Mouse (Mus musculus): ENCODE data around the gene Dennd6a. TPM values are rescaled to one million over a fixed set of nuclear protein-coding genes. Genes with fewer than 3 reads are reported as not detected.

The Dennd6a gene
- polyA plus RNA-seq, 1 experiment from 2014 or later, result 32.0 TPM

DNA sequence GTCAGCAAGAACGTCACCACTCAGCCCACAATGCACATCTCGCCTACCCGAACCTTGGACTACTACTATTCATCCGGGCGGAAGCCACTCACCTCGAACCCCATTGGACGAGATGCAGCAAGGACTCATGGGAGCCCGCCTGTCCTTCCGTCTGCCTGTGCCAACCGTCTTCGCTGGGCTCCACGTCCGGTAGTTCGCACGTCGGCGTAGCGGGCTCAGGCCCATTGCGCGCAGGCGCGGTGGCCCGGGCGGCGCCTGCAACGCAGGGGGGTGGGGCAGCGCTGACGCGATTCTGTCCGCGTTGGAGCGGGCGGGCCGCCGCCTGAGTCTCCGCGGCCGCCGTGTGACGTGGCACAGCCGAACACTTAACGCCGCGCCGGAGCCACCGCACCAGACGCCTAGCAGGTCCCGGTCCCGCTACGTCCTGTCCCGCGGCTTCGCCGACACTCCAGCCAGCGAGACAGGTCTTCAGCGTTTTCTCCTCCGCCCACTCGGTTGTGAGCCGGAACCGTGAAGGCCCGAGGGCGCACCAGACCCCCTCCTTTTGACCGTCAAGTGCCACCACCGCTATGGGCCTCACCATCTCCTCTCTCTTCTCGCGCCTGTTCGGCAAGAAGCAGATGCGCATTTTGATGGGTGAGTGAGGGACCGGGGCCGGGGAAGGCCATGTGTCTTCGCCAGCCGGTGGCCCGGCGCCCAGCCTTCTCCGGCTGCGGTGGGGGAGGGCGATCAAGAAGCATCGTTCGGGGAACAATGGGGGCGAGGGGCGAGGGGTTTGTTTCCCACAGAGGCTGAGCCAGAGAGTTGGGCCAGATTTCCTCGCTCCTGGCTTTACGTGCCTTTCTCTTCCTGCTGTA lies 64.4 kb downstream of the Dennd6a start, which contains the start of gene Arf4:
Gene Arf4 (plus strand): TSS at position 224 of the 857 bp plus-strand sequence.
- no peaks in the 10 kb centered on the region for H3K36me3 ChIP-seq
- peak; percentile 100 for DNase-seq (ENCODE audit: low spot score)
- peak within 1 kb of the TSS; percentile 93 for H3K4me3 ChIP-seq
- WGBS, result under 1% methylated on average over 83 of the region's 83 CpGs
- no peaks in the 10 kb centered on the region for H3K27me3 ChIP-seq (ENCODE audit: insufficient read depth, poor library complexity, severe bottlenecking)
- peak within 1 kb of the TSS; percentile 99 for H3K27ac ChIP-seq
- no peaks in the 10 kb centered on the region for H3K9me3 ChIP-seq
- H3K4me1 ChIP-seq, result peaks cover 12% of the 10 kb centered on the region; the same call in 1 of the 2 replicates

DNA sequence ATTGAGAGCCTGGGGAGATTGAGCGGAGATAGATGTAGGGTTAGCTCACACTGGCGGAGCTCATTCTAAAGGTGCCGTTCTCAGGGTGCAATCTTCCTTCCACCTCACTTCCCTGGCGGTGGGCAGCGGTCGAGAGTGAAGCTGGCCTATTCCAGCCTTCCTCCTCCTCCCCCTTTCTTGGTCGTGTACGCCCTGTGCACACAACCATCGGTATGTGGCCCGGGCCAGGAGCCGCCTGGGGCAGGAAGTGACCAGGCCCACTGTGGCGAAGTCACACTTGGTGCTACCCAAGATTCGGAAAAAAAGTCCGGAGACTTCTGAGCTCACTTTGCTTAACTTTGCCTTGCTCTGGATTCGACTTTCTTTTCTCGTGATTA lies 65.0 kb downstream of the Dennd6a start:
- no peaks in the 10 kb centered on the region for H3K27me3 ChIP-seq (ENCODE audit: insufficient read depth, poor library complexity, severe bottlenecking)
- peak; percentile 85 for DNase-seq (ENCODE audit: low spot score)
- 0% methylated on average over 16 of the region's 16 CpGs for WGBS

DNA sequence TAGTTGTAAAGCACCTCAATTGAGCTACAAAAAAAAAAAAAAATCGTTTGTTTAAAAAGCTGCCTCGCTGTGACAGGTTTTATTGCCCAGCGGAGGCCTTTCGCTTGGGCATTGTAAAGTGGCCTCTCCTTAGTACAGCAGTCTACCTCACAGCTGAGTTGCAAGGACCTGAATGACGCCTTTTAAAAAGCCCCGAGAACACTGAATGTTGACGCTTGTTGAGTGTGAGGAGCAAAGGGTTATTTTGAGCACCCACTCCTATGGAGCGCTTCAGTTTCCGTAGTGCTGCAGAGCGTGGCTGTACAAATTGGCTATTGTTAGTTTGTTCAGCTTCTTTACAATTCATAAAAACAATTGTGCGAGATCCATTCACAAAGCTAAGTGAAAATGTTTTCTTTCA lies 65.6 kb downstream of the Dennd6a start:
- DNase-seq (ENCODE audit: low spot score), result no peak
- peak overlapping the region; percentile 99 for H3K27ac ChIP-seq

More for the DNA sequence above, 65.0 kb downstream of the Dennd6a start:
- peak overlapping the region; percentile 93 for H3K4me3 ChIP-seq
- no peaks in the 10 kb centered on the region for H3K36me3 ChIP-seq
- no peaks in the 10 kb centered on the region for H3K9me3 ChIP-seq
- peaks cover 12% of the 10 kb centered on the region; the same call in 1 of the 2 replicates for H3K4me1 ChIP-seq
- H3K27ac ChIP-seq, result peak overlapping the region; percentile 99

DNA sequence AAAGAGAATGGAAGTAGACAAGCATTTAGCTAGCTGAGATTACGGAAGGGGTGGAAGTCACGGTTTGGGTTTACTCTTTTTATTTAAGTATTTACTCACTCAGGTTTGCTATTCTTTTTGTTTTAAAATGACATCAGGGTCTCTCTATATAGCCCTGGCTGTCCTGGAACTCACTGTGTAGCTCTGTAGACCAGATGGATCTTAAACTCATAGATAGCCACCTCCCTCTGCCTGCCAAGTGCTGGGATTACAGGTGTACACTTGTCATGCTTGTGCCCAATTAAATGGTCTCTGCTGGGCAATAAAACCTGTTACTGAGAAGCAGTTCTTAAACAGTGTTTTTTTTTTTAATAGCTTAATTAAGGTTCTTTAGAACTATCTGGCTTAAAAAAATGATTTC lies 66.3 kb downstream of the Dennd6a start:
- H3K27me3 ChIP-seq (ENCODE audit: insufficient read depth, poor library complexity, severe bottlenecking), result no peaks in the 10 kb centered on the region
- H3K4me1 ChIP-seq, result peaks cover 12% of the 10 kb centered on the region; the same call in 1 of the 2 replicates
- 66% methylated on average over 2 of the region's 2 CpGs for WGBS
- H3K36me3 ChIP-seq, result no peaks in the 10 kb centered on the region
- H3K4me3 ChIP-seq, result peak overlapping the region; percentile 93
- no peak for DNase-seq (ENCODE audit: low spot score)
- H3K27ac ChIP-seq, result no peak overlapping the region
- no peaks in the 10 kb centered on the region for H3K9me3 ChIP-seq

More for the DNA sequence above, 65.6 kb downstream of the Dennd6a start:
- Histone ChIP-seq H3K9me3 (no peaks in the 10 kb centered on the region), H3K4me1 (peaks cover 12% of the 10 kb centered on the region; the same call in 1 of the 2 replicates), H3K27me3 (ENCODE audit: insufficient read depth, poor library complexity, severe bottlenecking) (no peaks in the 10 kb centered on the region), H3K4me3 (peak overlapping the region; percentile 93), H3K36me3 (no peaks in the 10 kb centered on the region)
- 10% methylated on average over 11 of the region's 11 CpGs for WGBS

DNA sequence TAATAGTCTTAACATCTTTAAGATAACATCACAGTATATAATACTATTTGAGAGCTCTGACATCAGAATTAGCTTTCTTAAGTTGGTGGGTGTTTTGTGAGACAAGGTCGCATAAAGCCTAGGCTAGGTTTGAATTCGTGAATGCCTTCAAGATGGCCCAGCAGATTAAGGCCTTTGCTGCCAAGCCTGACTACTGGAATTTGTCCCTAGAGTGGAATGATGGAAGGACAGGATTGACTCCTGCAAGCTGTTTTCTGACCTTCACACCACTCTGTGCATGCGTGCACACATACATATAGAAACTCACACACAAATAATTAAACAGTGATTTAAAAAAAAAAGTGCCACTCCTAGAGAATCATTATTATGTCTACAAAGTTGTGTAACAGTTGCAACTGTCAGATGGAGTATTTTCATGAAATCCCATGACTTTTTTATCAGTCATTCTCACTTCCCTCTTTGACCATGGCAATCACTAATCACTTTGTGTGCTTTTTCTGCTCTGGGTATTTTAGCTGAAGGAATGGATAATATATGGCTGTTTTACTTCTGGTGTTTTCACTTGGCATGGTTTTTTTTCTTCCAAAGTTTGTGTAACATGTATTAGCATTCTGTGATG lies 69.5 kb downstream of the Dennd6a start:
- Histone ChIP-seq H3K27ac (no peak overlapping the region), H3K9me3 (no peaks in the 10 kb centered on the region), H3K4me3 (no peak overlapping the region), H3K36me3 (peaks cover 12% of the 10 kb centered on the region), H3K27me3 (ENCODE audit: insufficient read depth, poor library complexity, severe bottlenecking) (no peaks in the 10 kb centered on the region), H3K4me1 (peaks cover 9% of the 10 kb centered on the region; the same call in 1 of the 2 replicates)
- 59% methylated on average over 3 of the region's 3 CpGs for WGBS
- no peak for DNase-seq (ENCODE audit: low spot score)

DNA sequence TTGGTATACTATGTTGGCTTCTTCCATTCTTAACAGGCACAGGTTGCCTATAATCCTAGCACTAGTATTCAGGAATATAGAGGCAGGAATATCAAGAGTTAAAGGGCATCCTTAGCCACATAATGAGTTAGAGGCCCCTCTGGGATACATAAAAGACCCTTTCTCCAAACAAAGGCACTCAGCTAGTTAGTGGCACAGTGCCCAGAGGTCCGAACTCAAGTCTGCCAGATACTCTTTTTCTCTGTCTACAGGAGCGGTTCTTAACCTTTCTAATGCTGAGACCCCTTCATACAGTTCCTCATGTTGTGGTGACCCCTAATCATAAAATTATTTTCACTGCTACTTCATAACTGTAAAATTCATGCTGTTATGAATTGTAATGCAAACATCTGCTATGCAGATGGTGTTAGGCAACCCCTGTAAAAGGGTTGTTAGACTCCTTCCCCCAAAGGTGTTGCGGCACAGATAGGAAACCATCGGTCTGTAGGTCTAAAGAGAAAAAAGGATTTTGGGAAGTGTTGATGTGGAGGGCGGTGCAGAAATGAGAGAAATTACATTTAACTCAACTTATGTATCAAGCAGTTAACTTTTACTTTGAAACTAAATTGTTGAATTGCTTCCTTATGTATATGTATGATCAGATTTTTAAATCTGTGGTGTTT lies 72.5 kb downstream of the Dennd6a start:
- H3K36me3 ChIP-seq, result peaks cover 31% of the 10 kb centered on the region
- no peaks in the 10 kb centered on the region for H3K27me3 ChIP-seq (ENCODE audit: insufficient read depth, poor library complexity, severe bottlenecking)
- DNase-seq (ENCODE audit: low spot score), result no peak
- H3K4me3 ChIP-seq, result no peak overlapping the region
- WGBS, result 89% methylated on average over 5 of the region's 5 CpGs
- H3K9me3 ChIP-seq, result no peaks in the 10 kb centered on the region
- H3K4me1 ChIP-seq, result peaks cover 3% of the 10 kb centered on the region; the same call in 1 of the 2 replicates
- no peak overlapping the region for H3K27ac ChIP-seq

DNA sequence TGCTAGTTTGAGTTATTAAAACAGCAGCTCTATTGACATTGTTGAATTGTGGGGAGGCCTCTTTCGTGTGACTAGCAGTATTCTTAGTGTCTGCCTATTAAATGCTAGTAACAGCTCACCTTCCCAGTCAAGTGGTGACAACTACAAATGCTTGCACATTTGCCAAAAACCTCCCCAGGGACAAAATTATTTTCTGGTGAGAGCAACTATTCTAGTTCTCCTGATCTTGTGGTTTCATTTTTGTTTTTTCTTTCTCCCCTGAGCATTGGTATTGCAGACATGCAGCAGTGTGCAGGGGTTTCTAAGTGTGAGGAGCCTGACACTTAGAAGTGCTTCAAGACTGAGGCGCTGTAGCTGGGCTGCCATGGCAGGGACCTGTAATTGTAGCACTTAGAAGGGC lies 74.2 kb downstream of the Dennd6a start:
- H3K9me3 ChIP-seq, result no peaks in the 10 kb centered on the region
- H3K4me3 ChIP-seq, result no peak overlapping the region
- H3K36me3 ChIP-seq, result peaks cover 44% of the 10 kb centered on the region
- H3K27ac ChIP-seq, result no peak overlapping the region
- H3K27me3 ChIP-seq (ENCODE audit: insufficient read depth, poor library complexity, severe bottlenecking), result no peaks in the 10 kb centered on the region
- peaks cover 3% of the 10 kb centered on the region; the same call in 1 of the 2 replicates for H3K4me1 ChIP-seq
- DNase-seq (ENCODE audit: low spot score), result no peak
- WGBS, result 85% methylated on average over 2 of the region's 2 CpGs

DNA sequence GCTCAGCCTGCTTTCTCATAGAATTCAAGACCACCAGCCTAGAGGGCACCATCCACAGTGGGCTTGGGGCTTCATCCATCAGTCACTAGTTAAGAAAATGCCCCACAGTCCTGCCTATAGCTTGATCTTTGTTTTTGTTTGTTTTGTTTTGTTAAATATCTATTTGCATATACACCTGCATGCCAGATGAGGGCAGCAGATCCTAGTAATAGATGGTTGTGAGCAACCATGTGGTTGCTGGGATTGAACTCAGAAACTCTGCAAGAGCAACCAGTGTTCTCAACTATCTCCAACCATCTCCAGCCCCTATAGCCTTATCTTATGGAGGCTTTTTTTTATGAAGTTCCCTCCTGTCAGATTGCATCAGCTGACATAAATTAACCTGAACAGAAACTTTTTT lies 78.2 kb downstream of the Dennd6a start:
- peaks cover 79% of the 10 kb centered on the region for H3K36me3 ChIP-seq
- H3K27me3 ChIP-seq (ENCODE audit: insufficient read depth, poor library complexity, severe bottlenecking), result no peaks in the 10 kb centered on the region
- H3K4me3 ChIP-seq, result no peak overlapping the region
- no peaks in the 10 kb centered on the region for H3K9me3 ChIP-seq
- no peak overlapping the region for H3K27ac ChIP-seq
- DNase-seq (ENCODE audit: low spot score), result no peak
- H3K4me1 ChIP-seq, result no peaks in the 10 kb centered on the region

DNA sequence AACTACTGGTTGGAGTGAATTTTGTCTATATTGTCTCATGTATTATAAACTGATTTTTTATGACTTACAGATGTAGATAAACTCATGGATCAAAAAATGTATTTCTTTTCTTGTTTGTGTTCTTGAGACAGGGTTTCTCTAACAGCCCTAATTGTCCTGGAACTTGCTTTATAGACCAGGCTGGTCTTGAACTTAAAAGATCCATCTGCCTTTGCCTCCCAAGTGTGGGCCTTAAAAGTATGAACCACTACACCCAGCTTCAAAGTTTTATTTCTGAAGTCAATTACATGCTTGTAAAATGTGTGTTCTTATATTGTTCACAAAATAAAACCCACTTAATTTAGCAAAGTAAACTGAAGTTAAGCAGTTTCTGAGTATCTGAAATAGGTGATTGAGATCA lies 84.5 kb downstream of the Dennd6a start:
- H3K27ac ChIP-seq, result no peak overlapping the region
- H3K36me3 ChIP-seq, result peaks cover 49% of the 10 kb centered on the region
- no peaks in the 10 kb centered on the region for H3K4me1 ChIP-seq
- H3K27me3 ChIP-seq (ENCODE audit: insufficient read depth, poor library complexity, severe bottlenecking), result no peaks in the 10 kb centered on the region
- H3K9me3 ChIP-seq, result no peaks in the 10 kb centered on the region
- no peak overlapping the region for H3K4me3 ChIP-seq
- DNase-seq (ENCODE audit: low spot score), result no peak

DNA sequence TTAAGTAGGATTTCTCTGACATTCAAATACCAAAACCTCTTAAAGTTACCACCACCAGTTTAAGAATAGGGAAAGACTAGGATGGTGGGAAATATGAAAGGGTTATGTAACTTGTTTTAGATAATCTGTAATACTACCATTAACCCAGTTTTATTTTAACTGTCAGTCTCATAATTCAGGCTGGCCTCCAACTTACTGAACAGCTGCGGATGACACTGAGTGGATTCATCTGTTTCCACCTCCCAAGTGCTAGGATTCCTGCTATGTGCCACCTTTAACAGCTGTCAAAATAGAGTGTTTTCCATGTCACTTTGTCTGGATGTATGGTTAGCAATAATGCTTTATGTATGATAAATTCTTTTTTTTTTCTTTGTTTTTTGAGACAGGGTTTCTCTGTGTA lies 86.6 kb downstream of the Dennd6a start:
- H3K36me3 ChIP-seq, result peaks cover 51% of the 10 kb centered on the region
- no peaks in the 10 kb centered on the region for H3K9me3 ChIP-seq
- WGBS, result 89% methylated on average over 1 of the region's 1 CpGs
- DNase-seq (ENCODE audit: low spot score), result no peak
- H3K4me1 ChIP-seq, result no peaks in the 10 kb centered on the region
- H3K4me3 ChIP-seq, result no peak overlapping the region
- H3K27ac ChIP-seq, result no peak overlapping the region
- H3K27me3 ChIP-seq (ENCODE audit: insufficient read depth, poor library complexity, severe bottlenecking), result no peaks in the 10 kb centered on the region

DNA sequence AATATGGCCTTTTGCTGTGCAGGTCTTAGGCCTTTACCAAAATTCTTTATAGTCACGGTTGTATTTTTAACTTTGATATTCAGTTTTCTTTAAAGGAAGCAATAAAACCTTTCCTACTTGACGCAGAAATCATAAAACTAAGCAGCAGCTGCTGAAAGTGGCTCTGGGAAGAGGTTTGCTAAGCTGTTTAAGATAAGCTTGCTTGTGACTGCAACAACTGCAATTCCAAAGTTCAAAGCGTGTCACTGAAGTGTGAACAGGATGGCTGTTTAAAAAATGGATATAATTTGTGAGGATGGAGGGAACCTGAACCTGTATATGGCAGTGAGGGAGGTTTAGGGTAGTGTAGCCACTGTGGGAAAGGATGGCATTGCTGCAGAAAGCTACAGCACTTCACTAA lies 88.4 kb downstream of the Dennd6a start:
- H3K27me3 ChIP-seq (ENCODE audit: insufficient read depth, poor library complexity, severe bottlenecking), result no peaks in the 10 kb centered on the region
- no peak overlapping the region for H3K27ac ChIP-seq
- no peaks in the 10 kb centered on the region for H3K9me3 ChIP-seq
- no peak overlapping the region for H3K4me3 ChIP-seq
- WGBS, result 80% methylated on average over 3 of the region's 3 CpGs
- DNase-seq (ENCODE audit: low spot score), result no peak
- H3K36me3 ChIP-seq, result peaks cover 45% of the 10 kb centered on the region
- H3K4me1 ChIP-seq, result peaks cover 4% of the 10 kb centered on the region; the same call in 1 of the 2 replicates

DNA sequence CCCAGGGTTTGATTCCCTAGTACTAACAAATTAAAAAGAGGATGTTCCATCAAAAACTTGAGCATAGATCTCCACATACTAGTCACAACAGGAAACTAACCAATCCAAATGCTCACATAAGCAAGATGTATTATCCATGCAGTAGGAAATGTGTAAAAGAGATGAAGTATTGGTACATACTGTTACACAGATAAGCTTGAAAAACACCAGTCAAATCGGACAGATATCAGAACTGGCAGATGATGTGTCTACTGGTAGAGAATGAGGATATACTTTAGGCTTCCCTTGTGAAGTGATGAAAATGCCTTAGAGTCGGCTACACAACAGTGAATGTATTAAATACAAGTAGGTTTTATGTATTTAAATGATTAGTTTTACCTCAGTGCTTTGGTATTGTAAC lies 88.8 kb downstream of the Dennd6a start:
- no peak for DNase-seq (ENCODE audit: low spot score)
- Histone ChIP-seq H3K4me1 (peaks cover 6% of the 10 kb centered on the region; the same call in 1 of the 2 replicates), H3K9me3 (no peaks in the 10 kb centered on the region), H3K36me3 (peaks cover 41% of the 10 kb centered on the region), H3K27me3 (ENCODE audit: insufficient read depth, poor library complexity, severe bottlenecking) (no peaks in the 10 kb centered on the region), H3K4me3 (no peak overlapping the region), H3K27ac (no peak overlapping the region)
- WGBS, result 87% methylated on average over 2 of the region's 2 CpGs

DNA sequence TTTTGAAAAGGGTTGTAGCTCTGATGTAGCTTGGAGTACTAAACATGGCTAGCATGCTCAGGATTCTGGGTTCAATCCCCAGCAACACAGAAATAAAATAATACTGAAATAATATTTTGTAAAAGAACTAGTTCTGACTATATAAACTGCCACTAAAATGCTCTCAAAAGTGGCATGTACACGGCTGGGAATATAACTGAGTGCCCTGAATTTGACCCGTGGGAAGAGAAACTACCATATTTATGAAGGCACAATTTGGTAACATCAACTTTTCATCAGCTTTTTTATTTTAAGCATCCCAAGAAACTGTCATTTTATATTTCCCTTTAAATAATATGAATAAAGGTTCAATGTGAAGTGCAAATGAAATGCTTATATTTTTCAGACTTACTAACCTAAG lies 90.2 kb downstream of the Dennd6a start:
- Histone ChIP-seq H3K36me3 (peaks cover 29% of the 10 kb centered on the region), H3K9me3 (no peaks in the 10 kb centered on the region), H3K27ac (no peak overlapping the region), H3K27me3 (ENCODE audit: insufficient read depth, poor library complexity, severe bottlenecking) (no peaks in the 10 kb centered on the region), H3K4me1 (peaks cover 6% of the 10 kb centered on the region; the same call in 1 of the 2 replicates), H3K4me3 (no peak overlapping the region)
- 89% methylated on average over 2 of the region's 2 CpGs for WGBS
- no peak for DNase-seq (ENCODE audit: low spot score)

All from heart, embryonic 10.5 days (tissue).